Mouse (Mus musculus) R1 (cell line): ENCODE data around the gene 4930519P11Rik.

ENCODE experiments used
- DNase-seq: peaks from one replicate; pipeline ENCODE4 v3.0.0-alpha.2; 2018; ENCODE audit warnings: low read depth, low spot score

4930519P11Rik gene

DNA sequence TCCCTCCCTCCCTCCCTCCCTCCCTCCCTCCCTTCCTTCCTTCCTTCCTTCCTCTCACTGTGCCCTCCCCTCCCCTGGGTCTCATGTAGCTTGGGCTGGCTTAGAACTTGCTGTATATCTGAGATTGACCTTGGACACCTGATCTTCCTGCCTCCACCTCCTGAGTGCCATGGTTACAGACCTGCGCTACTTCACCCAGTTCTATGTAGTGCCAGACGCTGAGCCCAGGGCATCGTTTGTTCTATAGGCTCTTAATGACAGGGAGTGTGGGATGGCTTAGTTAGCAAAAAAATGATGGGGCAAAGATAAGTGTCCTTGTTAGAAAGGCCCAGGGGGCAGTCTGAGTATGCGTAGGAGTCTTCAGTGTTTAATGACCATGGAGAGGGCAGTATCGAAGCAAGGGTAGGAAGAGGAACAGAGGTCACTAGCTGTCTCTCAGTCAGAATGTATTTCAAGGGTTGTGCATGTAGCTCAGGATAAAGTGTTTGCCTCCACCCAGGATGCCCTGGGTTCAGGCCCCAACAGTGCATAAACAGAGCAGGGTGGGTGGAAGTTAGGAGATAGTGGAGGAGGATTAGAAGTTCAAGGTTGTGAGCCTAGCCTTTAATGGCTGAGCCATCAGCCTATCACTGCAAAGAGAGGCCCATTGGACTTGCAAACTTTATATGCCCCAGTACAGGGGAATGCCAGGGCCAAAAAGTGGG is 20.0 kb upstream of the 4930519P11Rik start:
- no peak for DNase-seq

DNA sequence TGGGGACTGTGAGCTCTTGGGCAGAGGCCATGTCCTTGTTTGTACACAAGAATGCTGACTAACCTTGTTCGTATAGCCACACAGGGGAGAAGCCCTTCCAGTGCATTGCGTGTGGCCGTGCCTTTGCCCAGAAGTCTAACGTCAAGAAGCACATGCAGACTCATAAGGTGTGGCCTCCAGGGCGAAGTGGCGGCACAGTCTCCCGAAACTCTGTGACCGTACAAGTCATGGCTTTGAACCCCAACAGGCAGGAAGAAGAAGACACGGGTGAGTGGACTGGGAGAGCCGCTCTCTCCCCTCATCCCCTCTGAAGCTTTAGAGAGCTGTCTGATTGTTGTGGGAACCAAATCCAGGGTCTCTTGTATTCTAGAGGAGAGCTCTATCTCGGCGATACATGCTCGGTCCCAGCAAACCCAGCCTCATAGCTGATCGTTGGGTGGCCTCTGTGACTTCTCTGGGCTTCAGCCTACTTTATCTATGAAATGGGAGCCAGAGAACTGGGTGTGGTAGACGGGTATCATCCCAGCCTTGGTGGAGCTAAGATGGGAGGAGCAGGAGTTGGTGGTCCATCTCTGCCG is 19.1 kb upstream of the 4930519P11Rik start:
- no peak for DNase-seq

DNA sequence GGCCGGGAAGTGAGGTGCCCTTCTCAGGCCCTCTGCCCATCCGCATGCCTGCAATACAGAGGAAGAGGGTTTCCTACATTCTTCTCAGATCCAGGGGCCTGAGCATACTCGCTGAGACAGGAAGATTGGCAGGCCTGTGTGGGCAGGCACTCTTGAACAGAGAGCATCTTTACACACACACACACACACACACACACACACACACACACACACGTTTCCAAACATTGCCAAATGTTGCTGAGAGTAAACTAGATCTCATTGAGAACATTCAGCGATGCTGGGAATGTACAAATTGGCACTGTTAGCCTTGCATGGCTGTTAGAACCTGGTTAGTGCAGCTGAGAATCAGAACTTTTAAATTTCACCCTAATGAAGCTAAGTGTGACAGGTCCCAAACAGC is 17.3 kb upstream of the 4930519P11Rik start:
- DNase-seq, result no peak

DNA sequence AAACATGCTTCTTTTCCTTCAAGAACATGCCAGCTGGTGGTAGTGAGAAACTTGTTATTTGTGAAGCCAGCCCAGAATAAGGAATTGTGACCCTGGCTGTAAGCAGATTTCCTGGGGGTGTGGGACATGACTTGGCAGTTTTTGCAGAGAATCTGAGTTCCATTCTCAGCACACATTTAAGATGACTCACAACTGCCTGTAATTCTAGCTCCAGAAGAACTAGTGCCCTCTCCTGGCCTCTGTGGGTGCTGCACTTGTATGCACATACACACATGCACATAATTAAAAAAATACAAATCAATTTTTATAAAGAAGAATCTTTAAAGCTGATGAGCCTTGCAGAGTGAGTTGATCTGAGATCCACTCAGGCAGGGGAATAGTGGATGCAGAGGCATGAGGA is 10.9 kb upstream of the 4930519P11Rik start:
- peak; percentile 49 for DNase-seq

DNA sequence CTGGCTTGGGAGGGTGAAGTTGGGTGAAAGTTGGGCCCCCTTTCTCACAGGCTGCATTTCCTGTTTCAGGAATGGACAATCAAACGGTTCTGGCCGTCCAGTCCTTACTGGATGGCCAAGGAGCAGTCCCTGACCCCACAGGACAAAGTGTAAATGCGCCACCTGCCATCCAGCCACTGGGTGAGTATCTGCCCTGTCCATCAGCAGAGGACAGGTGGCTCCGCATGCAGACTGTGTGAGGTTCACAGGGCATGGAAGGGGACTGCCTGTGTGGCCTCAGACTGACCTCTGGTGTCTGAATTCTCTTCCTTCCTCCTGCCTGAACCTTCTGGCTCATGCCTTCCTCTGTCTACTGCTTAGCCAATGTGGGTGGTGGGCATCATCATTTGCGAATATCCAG is 8.4 kb upstream of the 4930519P11Rik start:
- DNase-seq, result no peak

GRCm38 (mm10) chr2:154617061-154617460 is 3.8 kb upstream of the 4930519P11Rik start:
- no peak for DNase-seq

GRCm38 (mm10) chr2:154615674-154616073 is 2.4 kb upstream of the 4930519P11Rik start:
- DNase-seq, result no peak

DNA sequence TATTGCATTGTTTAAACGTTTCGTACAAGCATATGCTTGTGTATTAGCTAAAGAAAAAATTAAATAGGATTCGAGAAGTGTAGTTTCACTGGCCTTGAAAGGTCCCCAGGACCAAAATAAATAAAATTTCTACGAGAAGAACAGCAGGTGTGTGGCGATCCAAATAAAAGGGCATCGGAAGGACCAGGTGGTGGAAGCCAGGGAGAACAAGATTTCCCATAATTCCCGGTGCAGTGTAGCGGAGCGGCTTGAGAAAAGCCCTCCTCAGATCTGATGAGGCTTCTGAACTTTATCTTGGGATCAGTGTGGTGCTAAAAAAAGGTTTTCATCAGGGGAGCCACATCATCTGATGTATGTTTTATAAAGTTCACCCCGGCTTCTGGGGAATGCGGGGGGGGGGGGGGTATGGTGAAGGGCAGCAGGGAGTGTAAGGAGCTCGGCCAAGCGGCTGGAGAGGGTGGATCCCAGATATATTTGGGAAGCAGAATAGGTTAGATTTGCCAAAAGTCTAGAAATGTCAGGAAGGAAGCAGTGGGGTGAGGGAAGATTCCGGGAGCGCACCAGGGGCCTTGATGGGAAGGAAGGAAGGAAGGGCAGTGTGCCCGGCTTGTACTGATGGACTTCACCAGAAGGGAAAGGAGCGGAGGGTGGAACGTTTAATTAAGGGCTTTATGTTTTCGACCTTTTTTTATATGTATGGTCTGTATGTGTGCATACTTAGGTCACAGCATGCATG is 1.8 kb upstream of the 4930519P11Rik start:
- DNase-seq, result peak; percentile 47

GRCm38 (mm10) chr2:154609050-154609767 is 4.0 kb downstream of the 4930519P11Rik start:
- no peak for DNase-seq

DNA sequence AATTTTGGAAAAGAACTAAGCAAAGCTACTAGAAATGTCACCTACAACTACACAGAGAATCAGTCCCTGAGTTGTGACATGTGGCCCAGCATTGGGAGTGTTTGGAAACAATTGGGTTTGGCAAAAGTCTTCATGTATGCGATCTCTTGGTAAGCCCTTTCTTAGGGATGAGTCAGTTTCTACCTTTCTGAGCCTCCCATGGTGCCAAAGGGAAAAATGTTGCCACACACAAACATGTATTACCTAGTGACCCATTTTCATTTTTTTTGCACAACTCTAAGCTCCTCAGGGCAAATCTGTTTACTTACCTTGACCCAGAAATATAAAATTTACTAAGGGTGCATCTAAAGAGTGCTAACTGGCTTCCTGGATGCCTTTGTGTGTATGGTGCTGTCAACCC is 6.3 kb downstream of the 4930519P11Rik start:
- no peak for DNase-seq

DNA sequence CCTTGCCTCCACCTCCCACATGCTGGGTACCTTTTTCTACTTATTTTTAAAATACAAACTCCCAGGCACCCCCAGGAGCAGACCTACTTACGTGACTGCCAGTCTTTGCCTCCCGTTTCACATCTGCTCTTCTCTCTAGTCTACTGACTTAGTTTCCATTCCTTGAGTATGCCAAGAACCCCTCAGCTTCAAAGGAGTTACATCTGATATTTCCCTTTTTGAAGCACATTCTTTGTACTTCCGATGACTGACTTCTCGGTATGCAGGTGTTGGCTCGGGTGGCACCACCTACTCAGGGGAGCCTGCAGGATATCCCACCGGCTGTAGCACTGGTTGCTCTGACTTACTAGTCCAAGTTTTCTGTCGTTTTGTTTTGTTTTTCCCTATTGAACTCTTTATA is 9.1 kb downstream of the 4930519P11Rik start:
- no peak for DNase-seq

DNA sequence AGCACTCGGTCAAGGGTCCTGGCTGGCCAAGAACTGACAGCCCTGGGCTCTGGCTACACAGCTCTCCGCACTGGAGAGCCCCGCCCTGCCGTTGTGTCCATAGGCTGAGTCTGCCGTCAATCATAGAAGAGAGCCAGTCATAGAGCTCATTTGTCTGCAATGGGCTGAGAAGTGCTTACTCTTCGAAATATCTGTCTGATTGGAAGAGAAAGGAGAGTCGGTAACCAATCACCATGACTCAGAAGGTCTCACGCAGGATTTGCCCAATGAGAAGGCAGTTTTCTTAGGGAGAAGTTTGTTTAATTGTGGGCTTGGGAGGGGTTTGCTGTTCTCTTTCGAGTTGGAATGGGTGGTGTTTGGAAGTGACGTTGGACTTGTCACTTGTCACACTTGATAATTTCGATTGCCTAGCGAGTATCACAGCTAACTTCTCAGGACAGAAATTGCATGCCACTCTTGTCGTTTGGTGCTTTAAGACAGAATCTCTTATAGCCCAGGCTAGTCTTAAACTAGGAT is 9.5 kb downstream of the 4930519P11Rik start, which contains the start of gene Pxmp4:
Pxmp4 (minus strand) TSS at position 71 of the 516 bp plus-strand sequence.
- peak; percentile 100 for DNase-seq

DNA sequence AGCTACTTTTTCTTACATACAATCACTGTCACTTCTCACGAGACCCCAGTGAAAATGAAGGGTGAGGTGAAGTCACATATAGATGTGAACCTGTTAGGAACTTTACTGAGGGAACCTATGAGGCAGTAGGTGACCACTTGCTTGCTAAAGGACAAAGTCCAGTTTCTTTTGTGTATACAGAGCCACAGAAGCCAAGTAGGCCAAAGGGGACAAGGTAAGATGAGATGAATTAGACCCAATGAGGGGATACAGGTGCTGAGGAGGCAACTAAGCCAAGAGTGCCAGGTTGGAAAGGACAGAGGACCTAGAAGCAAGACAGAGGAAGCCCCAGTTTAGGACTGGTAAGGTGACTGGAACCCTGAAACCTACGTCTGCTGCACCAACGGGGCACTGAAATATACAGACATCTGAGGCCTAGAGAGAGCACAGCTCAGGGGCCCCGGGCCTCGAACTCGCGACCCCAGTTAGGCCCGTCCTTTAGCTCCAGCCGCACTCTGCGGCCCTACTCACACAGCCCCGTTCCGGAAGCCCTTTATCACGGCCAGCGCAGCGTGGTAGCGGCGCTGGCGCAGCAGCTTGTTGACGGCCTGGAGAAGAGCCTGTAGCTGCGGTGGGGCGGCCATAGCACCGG is 10.1 kb downstream of the 4930519P11Rik start:
- no peak for DNase-seq

DNA sequence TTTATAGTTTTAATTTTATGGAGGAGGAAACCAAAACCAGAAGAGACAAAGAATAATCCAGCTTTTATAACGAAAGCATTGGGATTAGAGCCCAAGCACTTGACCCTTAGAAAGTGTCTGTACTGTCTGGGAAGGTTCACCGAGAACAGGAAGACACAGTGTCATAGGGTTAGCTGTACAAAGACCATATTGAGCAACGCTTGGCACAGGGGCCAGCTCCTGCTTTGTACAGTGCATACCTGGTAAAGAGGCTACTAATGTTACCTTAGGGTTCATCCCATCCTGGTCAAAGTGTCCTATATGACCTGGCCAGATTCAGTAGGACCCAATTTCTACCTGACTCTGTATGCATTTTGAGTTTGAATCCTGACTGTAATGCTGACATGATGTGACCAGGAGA is 11.9 kb downstream of the 4930519P11Rik start:
- DNase-seq, result no peak

GRCm38 (mm10) chr2:154600586-154600985 is 12.7 kb downstream of the 4930519P11Rik start:
- no peak for DNase-seq

DNA sequence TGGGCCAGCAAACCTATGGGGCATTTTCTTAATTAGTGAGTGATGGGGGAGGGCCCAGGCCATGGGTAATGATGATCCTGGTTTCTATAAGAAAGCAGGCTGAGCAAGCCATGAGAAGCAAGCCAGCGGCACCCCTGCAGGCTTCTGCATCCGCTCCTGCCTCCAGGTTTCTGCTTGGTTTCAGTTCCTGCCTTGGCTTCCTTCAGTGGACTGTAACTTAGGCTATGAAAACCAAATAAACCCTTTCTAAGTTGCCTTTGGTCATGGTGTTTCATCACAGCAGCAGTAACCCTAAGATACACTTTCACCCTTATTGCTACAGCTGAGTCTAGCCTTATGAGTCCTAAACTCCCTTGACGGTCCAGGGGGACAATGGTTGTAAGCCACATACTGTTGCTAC is 15.8 kb downstream of the 4930519P11Rik start:
- no peak for DNase-seq

DNA sequence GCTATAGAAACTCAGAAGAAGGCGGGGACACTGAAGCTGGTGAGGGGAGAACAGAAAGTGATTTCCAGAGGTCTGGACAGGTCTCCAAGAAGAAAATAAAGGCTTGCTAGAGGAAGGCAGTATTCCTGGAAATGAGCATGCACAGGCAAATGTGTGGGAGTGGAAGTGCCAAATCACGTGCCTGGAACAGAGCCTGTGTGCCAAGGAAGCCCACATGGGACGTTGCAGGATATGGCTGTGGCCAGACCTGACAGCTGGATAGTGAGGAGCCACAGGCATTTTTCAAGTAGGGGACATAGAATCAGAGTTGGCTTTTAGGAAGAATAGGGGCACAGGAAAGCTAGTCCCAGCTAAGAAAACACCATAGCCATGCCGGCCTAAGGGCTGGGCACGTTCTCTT is 17.5 kb downstream of the 4930519P11Rik start:
- no peak for DNase-seq

DNA sequence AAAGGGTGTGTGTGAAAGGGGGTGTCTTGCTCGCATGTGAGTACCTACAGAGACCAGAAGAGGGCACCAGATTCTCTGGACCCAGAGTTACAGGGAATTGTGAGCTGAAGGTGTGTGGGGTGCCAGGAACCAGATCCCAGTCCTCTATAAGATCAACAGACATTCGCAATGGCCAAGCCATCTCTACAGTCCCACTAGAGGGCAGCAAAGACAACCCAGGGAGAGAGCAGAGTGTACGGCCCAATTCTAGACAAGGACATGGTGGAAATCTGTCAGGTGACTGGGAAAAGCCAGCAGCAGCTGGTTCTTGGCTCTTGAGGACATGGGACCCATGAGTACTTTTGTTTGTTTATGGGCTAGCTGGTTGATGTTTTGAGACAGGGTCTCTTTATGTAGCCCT is 20.2 kb downstream of the 4930519P11Rik start:
- DNase-seq, result peak; percentile 97

DNA sequence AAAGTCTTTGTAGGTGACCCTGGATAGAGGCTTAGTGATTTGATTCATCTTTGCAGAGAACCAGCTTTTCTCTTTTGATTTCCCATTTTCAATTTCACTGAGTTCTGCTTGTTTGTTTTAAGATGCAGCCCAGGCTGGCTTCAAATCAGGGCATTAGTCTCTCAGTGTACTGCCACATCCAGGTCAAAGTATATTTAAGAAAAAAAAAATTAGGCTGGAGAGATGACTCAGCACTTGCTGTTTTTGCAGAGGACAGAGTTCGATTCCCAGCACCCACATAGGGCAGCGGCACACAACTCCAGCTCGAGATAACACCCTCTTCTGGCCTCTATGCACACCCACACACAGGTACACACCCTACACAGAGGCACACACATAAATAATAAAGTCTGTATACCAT is 22.0 kb downstream of the 4930519P11Rik start:
- DNase-seq, result no peak

- DNase-seq, result no peak
Observed at GRCm38 (mm10) chr2:154589051-154589450, 24.2 kb downstream of the 4930519P11Rik start.

DNA sequence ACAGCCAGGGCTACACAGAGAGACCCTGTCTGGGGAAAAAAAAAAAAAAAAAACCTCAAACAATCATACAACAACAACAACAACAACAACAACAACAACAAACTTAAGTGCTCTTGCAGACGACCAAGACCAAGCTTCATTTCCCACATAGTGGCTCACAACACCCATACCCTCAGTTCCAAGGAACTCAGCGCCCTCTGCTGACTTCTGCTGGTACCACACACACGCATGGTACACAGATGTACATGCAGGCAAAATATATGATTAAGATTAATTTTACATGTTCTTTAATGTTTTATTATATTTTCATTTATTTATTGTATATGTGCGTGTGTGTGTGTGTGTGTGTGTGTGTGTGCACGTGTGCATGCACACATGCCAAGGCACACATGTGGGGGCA is 26.8 kb downstream of the 4930519P11Rik start:
- peak; percentile 83 for DNase-seq
